Mouse (Mus musculus) CD4-positive helper T cell, adult 2 months (primary cell): ENCODE data around the gene Apbb1.
A peak's percentile ranks its signal among the peaks of the same experiment; 100 is the strongest.

Source experiments
- DNase-seq: peaks from one replicate; pipeline ENCODE4 v3.0.0-alpha.2; 2012; ENCODE audit warnings: low read depth, missing footprints, low spot score

Gene Apbb1

GRCm38 (mm10) chr7:105519771-105520170, 61.7 kb downstream of the Apbb1 start:
- no peak for DNase-seq

GRCm38 (mm10) chr7:105519336-105519735, 62.1 kb downstream of the Apbb1 start:
- no peak for DNase-seq

- DNase-seq = no peak
Measured at GRCm38 (mm10) chr7:105516669-105517360, 64.6 kb downstream of the Apbb1 start.

- peak; percentile 47 for DNase-seq
Measured at GRCm38 (mm10) chr7:105515178-105515577, 66.3 kb downstream of the Apbb1 start.

GRCm38 (mm10) chr7:105514561-105514960, 66.9 kb downstream of the Apbb1 start:
- no peak for DNase-seq

- no peak for DNase-seq
Measured at GRCm38 (mm10) chr7:105513845-105514291, 67.6 kb downstream of the Apbb1 start.

- DNase-seq = no peak
Measured at GRCm38 (mm10) chr7:105510143-105510542, 71.3 kb downstream of the Apbb1 start.
